Mouse (Mus musculus) megakaryocyte, adult 5-6 weeks (primary cell): ENCODE measurements around the gene Krtap3-2. TPM values are rescaled to one million over a fixed set of nuclear protein-coding genes. Genes with fewer than 3 reads are reported as not detected.
"Not testable (repeated sequence)": the region's sequence is repeated elsewhere in the genome, so short reads cannot be mapped to it uniquely, and the experiment has no call there.

Experiments used
- ATAC-seq: 2 replicates; pipeline ENCODE4 v1.8.0; 2016; ENCODE audit warnings: mild to moderate bottlenecking, inconsistent platforms; ENCODE audit not compliant: poor library complexity, severe bottlenecking
- total RNA-seq, 2 experiments: library from RNA; stranded (forward) in 1 of 2; stranded (reverse) in 1 of 2; fragments of 153-499, 151-499 nt in 1 of 2; fragments of 221-1000, 200-1000 nt in 1 of 2; gene quantifications; 2 replicates each; pipeline versions ENCODE4 v1.2.3 to v1.2.4; 2015 to 2017

Gene Krtap3-2
- total RNA-seq (2015) (not detected in 2 replicates), total RNA-seq (2017) (not detected in 2 replicates)

DNA sequence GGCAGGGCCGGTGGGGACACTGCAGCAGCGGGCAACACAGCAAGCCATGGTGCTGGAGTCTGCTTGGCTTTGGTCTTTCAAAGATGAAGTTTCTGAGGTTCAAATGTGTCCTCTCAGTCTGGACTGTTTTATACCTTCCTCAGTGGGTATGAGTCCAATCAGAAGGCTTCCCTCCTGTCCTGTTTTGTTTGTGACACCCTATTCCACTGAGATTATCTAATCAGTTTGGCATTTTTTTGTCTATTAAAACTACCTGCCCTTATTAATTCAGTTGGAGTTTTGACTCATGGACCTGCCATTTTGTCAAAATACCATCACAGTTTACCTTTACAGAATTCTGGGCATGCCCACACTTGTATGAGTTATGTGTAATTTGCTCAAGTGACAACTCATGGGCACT lies at the start of gene Krtap3-2:
Gene Krtap3-2, minus strand, starts transcription at position 101 of the 400 bp plus-strand sequence.
- no peak for ATAC-seq

DNA sequence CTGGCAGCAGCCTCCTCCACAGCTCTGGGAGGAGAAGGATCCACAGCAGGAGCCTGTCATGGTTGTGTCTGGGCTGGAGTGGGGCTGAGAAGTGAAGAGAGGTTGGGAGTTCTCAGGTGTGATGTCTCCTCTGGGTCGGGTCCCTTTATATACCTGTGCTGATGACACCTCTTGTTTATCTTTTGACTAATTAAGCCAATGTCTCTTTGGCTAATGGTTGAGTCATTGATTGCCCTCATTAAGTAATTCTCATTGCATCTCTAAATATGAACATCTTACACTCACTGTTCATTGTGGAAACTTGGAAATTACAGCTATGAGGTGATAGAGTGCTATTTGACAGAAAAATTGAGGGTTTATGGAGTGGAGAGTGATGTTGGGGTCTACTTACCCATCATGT lies 46.6 kb upstream of the Krtap3-2 start, which contains the start of gene Gm11938:
Gene Gm11938, minus strand, starts transcription at position 101 of the 400 bp plus-strand sequence.
- ATAC-seq = not testable (repeated sequence)

DNA sequence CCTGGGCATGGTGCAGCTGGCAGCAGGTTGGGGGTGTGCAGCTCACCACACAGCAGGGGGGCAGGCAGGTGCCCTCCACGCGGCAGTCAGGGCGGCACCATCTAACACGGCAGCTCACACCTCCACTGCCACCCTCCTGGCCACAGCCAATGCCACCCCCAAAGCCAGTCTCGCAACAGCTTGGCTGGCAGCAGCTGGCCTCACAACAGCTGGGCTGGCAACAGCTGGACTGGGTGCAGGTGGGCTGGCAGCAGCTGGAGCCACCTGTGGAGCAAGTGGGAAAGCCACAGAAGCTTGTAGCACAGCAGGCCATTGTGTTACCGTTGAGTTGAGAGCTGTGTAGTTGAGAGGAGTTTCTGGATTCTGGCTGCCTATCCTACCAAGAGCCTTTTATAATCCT lies 41.1 kb upstream of the Krtap3-2 start, which contains the start of gene Krtap9-3:
Gene Krtap9-3, minus strand, starts transcription at position 364 of the 400 bp plus-strand sequence.
- ATAC-seq = not testable (repeated sequence)

DNA sequence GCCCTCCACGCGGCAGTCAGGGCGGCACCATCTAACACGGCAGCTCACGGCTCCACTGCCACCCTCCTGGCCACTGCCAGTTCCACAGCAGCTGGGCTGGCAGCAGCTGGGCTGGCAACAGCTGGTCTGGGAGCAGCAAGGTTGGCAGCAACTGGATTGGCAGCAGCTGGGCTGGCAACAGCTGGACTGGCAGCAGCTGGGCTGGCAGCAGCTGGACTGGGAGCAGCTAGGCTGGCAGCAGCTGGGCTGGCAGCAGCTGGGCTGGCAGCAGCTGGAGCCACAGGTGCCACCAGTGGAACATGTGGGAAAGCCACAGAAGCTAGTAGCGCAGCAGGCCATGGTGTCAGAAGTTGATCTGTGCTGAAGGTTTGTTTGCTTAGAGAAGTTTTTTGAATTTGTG lies 34.3 kb upstream of the Krtap3-2 start, which contains the start of gene Krtap1-3:
Gene Krtap1-3, minus strand, starts transcription at position 359 of the 400 bp plus-strand sequence.
- no peak for ATAC-seq

DNA sequence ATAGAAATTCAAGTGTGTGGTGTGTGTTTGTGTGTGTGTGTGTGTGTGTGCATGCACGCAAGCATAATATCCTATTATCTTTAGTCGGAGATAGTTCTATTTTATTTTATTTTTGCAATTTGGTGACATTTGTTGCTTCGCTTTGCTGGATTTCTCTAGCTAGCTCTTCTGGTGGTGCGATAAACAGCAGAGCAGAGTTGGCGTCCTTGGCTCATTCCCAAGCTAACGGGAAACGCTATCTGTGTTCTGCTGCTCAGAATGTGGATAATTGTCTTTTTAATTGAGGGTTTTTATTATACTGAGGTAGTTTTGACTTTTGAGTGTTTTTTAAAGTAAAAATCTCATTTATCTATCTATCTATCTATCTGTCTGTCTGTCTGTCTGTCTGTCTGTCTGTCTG lies 28.4 kb upstream of the Krtap3-2 start:
- ATAC-seq = no peak

DNA sequence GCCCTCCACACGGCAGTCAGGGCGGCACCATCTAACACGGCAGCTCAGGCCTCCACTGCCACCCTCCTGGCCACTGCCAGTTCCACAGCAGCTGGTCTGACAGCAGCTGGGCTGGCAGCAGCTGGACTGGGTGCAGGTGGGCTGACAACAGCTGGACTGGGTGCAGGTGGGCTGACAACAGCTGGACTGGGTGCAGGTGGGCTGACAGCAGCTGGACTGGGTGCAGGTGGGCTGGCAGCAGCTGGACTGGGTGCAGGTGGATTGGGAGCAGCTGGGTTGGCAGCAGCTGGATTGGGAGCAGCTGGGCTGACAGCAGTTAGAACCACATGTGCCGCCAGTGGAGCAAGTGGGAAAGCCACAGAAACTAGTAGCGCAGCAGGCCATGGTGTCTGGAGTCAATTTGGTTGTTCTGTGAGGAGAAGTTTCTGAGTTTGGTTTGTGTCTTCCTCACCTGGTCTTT lies 26.6 kb upstream of the Krtap3-2 start, which contains the start of gene Krtap1-4:
Gene Krtap1-4, minus strand, starts transcription at position 410 of the 460 bp plus-strand sequence.
- no peak for ATAC-seq

DNA sequence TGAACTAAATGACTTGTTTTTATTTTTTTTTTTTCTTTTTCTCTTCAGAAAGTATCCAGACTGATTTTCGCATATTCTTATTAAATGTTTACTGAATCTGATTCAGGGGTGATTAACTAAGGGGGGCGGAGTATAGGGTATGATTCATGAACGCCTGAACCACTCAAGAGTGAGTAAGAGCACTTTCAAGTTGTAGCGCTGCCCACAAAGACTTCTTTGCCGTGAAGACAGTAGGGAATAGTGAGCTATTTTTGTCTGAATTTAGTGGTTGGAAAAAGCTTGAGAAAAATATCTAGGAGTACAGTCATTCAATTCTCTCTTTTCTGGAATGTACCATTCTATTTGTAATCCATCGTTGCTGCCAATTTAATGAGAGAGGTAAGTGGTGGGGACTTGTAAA lies 24.9 kb upstream of the Krtap3-2 start:
- no peak for ATAC-seq

DNA sequence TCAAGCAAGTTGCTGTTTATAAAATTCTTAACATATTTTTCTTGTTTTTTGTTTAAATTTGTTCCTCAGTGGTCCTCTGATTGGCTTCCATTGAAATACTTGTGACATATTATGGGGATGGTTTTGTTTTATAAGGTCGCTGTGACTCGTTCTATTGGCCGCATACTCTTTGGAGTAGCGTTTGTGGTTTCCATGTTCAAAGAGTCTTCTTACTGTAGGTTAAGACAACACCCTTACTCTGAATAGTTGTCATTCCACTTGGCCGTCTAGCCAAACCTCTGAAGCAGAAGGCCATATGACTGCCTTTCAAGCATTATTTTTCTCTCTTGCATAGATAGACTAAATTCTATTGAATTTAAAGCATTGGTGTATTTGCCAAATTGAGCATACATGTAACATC lies 24.4 kb upstream of the Krtap3-2 start:
- ATAC-seq = no peak

DNA sequence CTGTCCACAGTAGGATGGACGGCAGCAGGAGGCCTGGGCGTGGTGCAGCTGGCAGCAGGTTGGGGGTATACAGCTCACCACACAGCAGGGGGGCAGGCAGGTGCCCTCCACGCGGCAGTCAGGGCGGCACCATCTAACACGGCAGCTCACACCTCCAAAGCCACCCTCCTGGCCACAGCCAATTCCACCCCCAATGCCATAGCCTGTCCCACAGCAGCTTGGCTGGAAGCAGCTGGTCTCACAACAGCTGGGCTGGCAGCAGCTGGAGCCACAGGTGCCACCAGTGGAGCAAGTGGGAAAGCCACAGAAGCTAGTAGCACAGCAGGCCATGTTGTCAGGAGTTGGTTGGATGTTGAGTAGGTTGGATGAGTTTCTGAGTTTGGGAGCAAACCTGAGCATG lies 24.0 kb upstream of the Krtap3-2 start, which contains the start of gene Krtap1-5:
Gene Krtap1-5, minus strand, starts transcription at position 381 of the 400 bp plus-strand sequence.
- ATAC-seq = no peak

DNA sequence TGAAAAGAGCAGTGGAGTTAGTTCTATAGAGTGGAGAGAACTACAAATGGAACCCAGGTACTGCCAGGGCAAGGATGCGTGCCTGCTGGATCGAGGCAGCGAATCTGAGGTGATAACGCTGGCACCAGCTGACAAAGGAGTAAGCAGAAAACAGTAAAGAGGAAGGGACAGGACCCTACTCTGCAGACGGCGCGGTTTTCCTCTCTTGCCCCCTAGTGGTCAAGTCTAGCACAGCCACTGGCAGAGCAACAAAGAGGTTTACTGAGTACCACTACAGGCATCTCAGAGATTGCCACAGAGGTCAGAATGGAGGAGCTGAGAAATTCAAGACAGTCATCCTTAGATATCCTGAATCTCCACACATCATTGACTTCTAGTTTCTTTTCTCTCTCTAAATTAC lies 17.5 kb upstream of the Krtap3-2 start:
- ATAC-seq = peak; percentile 82

DNA sequence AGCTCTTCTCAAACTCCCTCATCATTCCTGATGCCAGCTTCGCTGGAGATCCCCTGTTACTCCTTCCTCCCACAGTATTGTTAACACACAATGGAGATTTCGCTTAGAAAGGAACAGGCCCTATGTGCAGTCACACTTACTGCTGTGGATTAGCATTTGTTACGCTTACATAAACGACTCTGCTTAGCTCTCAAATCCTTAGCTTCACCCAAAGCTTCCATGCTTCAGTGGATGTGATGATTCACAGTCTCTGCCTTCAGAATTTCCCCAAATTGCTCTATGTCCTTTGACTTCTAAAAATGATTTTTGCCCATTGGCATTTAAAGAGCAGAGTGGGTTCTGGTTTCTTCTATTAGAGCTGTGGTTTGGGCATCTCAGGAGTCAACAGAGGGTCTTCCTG lies 16.5 kb upstream of the Krtap3-2 start:
- no peak for ATAC-seq

DNA sequence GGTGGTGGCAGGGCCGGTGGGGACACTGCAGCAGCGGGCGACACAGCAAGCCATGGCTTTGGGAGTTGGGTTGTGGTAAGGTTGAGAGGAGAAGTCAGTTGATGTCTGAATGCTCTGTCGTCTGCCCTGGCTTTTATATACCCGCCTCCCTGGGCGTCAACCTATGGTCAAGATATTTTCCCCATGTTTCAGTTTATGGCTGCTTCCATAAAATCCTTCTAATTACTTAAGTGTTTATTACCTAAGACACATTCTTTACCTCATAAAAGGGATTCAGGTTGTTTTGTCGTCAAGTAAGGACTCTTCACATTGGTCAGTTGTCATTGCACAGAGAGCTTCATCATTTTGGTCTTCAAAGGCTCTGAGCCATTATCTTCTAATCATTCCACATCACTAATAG lies 9.9 kb upstream of the Krtap3-2 start, which contains the start of gene Krtap3-1:
Gene Krtap3-1, minus strand, starts transcription at position 101 of the 400 bp plus-strand sequence.
- no peak for ATAC-seq

DNA sequence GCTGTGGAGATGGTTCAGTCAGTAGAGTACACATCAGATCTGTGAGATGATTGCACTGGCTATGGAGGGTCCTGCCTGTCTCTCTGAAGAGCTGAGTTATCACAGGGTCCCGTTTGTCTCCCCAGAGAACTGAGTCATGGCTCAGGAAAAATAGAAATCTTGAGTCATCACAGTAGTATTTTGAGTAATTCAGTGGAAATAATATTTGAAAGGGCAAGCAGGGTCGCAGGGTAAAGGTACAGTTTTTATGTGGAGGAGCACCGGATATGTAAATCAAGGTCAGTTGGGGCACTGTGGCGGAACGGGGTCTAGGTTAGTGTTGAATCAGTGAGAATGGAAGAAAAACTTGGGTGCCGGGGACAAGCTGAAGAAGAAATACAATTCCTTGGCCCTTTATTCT lies 5.9 kb upstream of the Krtap3-2 start:
- ATAC-seq = no peak

DNA sequence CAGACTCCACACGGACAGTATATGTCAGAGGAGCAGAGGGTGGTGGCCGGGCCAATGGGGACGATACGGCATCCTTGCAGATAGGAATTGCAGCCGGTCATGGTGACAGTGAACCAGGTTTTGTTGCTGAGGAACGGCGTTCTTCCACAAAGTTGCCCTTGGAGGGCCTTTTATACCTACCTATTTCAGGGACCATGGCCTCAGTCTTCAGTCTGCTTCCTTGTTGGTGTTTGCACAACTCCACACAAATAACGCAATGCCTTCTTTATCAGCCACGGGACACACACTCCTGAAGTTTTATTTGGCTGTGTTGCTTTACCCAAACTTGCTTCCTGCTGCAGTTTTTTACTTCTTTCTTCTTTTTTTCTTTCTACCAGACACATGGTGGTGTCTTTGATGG lies 2.7 kb upstream of the Krtap3-2 start, which contains the start of gene Gm11939:
Gene Gm11939, minus strand, starts transcription at position 101 of the 400 bp plus-strand sequence.
- no peak for ATAC-seq

DNA sequence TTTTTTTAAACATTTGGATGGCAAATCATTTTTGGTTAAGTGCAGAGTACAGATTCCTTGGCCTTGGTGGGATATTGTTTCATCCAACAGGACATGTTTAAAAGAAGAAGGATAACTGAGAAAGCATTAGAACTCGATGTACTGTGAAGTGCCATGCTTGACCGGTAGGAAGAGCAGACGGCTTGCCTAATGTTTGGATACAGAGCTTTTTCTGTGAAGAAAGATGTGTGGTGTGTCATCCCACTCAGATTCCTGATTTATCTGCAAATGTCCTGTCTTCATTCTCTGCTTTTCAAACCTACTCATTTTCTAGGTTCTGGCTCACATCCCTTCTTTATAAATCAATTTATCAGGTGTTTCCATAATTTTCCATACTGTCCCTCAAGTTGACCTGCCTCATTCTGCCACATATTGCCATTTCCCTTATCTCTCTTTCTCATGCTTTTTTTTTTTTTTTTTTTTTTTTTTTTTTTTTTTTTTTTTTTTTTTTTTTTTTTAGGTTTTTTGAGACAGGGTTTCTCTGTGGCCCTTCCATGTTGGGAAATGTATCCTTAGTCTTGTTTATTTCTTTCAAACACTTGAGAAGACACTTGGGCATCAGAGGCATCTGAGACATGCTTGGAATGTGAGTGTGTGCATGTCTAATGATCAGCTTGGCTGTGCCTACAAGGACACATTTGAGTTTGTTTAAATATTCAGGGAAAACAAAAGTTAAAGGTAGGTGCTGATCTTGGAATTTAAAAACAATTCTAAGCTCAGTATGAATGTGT lies 1.5 kb upstream of the Krtap3-2 start:
- ATAC-seq = no peak

DNA sequence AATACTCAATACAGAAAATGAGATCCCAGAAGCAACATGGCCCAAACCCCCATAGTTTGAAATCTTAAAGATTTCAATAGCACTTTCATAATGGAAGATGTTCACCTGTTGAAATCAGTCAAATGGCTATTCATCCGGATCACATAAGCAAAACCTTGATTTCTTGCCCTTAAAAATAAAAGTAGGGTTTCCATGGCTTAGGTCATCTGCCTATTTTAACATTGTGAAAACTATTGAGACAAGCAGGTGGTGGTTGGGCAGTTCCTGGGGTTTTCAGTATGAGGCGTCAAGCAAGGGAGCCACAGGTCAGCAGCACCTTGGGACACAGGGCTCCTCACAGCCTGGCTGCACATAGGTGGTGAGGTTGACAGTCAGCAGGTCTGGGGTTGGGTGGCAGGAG lies 458 bp downstream of the Krtap3-2 start:
- no peak for ATAC-seq

DNA sequence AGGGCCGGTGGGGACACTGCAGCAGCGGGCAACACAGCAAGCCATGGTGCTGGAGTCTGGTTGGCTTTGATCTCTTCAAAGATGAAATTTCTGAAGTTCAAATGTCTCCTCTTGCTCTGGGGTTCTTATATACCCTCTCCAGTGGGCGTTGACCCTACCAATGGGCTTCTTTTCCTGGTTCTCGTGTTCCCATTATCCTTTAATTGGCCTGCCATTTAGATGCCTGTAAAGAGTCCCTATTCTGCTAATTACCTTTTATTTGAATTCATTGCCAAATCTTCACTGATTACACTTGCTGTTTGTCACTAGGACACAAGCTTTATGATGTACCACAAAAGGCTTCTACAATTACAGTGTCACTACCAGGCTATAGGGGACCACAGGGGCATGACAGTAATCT lies 5.9 kb downstream of the Krtap3-2 start, which contains the start of gene Krtap3-3:
Gene Krtap3-3, minus strand, starts transcription at position 101 of the 400 bp plus-strand sequence.
- ATAC-seq = no peak

DNA sequence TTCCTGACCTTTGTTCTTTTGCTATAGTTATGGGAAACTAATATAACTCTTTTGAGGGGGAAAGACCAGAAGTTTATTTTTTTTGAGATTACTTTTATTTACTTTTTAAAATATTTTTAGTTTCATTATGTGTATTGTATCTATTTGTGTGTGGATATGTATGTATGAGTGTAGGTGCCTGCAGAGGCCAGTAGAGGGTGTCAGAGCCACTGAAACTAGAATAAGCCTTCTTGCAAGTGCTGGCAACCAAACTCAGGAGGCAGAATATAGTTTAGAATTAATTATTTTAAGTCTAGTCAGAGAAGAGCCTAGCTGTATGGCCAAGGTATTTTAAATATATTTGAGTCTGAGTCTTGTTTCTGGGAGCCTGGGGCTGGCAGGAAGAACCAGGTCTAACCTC lies 8.8 kb downstream of the Krtap3-2 start:
- no peak for ATAC-seq

DNA sequence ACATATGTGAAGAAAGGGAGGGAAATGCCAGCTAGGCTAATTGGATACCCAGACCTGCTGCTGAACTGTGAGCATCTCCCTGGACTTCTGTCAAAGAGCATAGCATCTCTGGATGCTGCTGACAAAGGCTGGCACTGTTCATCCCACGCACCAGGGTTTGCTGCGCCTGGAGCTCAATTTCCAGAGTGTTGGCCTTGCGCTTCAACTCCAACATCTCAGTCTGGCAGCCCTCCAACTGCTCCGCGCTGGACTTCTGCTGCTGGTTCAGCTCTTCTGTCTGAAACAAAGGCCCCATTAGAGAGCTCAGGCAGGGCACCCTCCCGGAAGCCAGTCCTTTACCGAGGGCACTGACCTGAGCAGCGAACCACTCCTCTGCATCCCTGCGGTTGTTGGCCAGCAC lies 16.9 kb downstream of the Krtap3-2 start:
- ATAC-seq = no peak

DNA sequence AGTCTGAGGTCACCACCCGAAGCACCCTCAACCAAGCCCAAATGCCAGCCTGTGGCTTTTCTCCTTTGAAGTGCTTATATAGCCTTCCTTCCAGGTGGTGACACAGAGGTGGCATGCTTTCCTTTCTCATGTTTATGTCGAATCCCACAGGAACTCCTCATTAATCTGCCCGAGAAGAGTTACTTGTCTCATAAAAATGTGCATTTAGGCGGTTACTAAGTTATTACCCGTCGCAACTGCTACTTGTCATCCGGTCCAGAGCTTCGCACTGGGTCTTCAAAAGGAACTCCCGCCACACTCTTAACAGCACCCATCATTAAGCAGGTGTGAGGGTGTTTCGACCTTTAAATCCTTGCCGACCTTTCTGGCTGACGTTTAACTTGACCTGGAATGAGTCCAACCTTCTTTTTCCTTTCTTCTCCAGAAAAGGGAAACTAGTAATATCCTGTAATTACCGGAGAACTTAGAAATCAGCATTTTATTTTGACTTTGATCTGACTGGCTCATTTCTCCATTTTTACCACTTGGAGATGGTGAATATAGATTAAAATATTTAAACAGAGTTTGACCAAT lies 35.3 kb downstream of the Krtap3-2 start, which contains the start of gene Krt39:
Gene Krt39, minus strand, starts transcription at position 51 of the 573 bp plus-strand sequence.
- ATAC-seq = no peak

DNA sequence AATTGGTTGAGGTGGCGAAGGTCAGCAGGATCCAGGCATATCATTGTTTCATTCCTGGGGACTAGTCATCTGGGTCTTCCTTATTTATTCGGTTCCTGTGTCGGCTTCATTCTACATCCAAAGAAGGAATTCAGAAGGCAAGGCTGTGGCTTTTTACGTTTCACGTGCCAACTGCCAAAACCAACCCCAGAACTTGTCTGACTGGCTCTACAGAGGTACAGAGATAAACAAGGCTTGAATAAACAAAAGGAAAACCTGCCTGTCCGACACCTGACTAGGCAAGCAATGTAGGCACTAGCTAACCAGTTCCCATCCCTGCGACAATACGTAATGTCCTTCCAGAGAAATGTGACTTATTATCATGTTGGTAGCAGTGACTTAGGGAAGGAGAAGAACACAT lies 42.6 kb downstream of the Krtap3-2 start:
- ATAC-seq = no peak
